Mouse (Mus musculus): ENCODE measurements at regions not wholly inside any gene's neighbourhood (a gene's known extent, or its start where the extent isn't known, plus 50 kb on each side); places are given as distances from the start of the nearest gene placed in this dataset.

GRCm38 (mm10) chr10:91300067-91300466 is 119.0 kb upstream of the Tmpo start:
- Histone ChIP-seq H3K4me3 (ENCODE audit: low read depth, low read length) (no peak overlapping the region), H3K4me1 (ENCODE audit: control insufficient read depth, insufficient read depth, low read length) (no peaks in the 10 kb centered on the region), H3K27me3 (replicated peaks; ENCODE audit: control insufficient read depth, insufficient read depth, low read length) (no peaks in the 10 kb centered on the region), H3K4me2 (ENCODE audit: low read depth, low read length) (no peak overlapping the region), H3K36me3 (ENCODE audit: control insufficient read depth, insufficient read depth, low read length) (no peaks in the 10 kb centered on the region), H3K27ac (replicated peaks; ENCODE audit: low read depth, low read length) (no peak overlapping the region), H3K9ac (ENCODE audit: low read depth, low read length) (no peak overlapping the region), H3K9me3 (ENCODE audit: control insufficient read depth, low read length) (no peaks in the 10 kb centered on the region)
- ATAC-seq (ENCODE audit: low read depth) (no peak), DNase-seq (ENCODE audit: low spot score) (peak; percentile 26)
- 47% methylated on average over 7 of the region's 7 CpGs for WGBS

GRCm38 (mm10) chr10:91297792-91298460 is 116.8 kb upstream of the Tmpo start:
- H3K36me3 ChIP-seq (ENCODE audit: control insufficient read depth, insufficient read depth, low read length): no peaks in the 10 kb centered on the region
- WGBS: 21% methylated on average over 9 of the region's 9 CpGs
- no peaks in the 10 kb centered on the region for H3K4me1 ChIP-seq (ENCODE audit: control insufficient read depth, insufficient read depth, low read length)
- no peak overlapping the region for H3K9ac ChIP-seq (ENCODE audit: low read depth, low read length)
- 0 out of 2 replicates have a peak overlapping the region, but pooled peaks have one; percentile 4 for H3K4me2 ChIP-seq (ENCODE audit: low read depth, low read length)
- DNase-seq (ENCODE audit: low spot score) (peak; percentile 86), ATAC-seq (ENCODE audit: low read depth) (peak; percentile 71; the same call in 1 of the 2 replicates)
- H3K4me3 ChIP-seq (ENCODE audit: low read depth, low read length): no peak overlapping the region
- H3K27me3 ChIP-seq (replicated peaks; ENCODE audit: control insufficient read depth, insufficient read depth, low read length): no peaks in the 10 kb centered on the region
- H3K9me3 ChIP-seq (ENCODE audit: control insufficient read depth, low read length): no peaks in the 10 kb centered on the region
- no peak overlapping the region for H3K27ac ChIP-seq (replicated peaks; ENCODE audit: low read depth, low read length)

- Histone ChIP-seq H3K4me1 (ENCODE audit: control insufficient read depth, insufficient read depth, low read length) (no peaks in the 10 kb centered on the region), H3K27ac (replicated peaks; ENCODE audit: low read depth, low read length) (no peak overlapping the region), H3K9me3 (ENCODE audit: control insufficient read depth, low read length) (no peaks in the 10 kb centered on the region), H3K36me3 (ENCODE audit: control insufficient read depth, insufficient read depth, low read length) (no peaks in the 10 kb centered on the region), H3K4me2 (ENCODE audit: low read depth, low read length) (no peak overlapping the region), H3K9ac (ENCODE audit: low read depth, low read length) (no peak overlapping the region), H3K4me3 (ENCODE audit: low read depth, low read length) (no peak overlapping the region), H3K27me3 (replicated peaks; ENCODE audit: control insufficient read depth, insufficient read depth, low read length) (no peaks in the 10 kb centered on the region)
- 76% methylated on average over 8 of the region's 8 CpGs for WGBS
- DNase-seq (ENCODE audit: low spot score) (no peak), ATAC-seq (ENCODE audit: low read depth) (no peak)
Observed at GRCm38 (mm10) chr10:91295345-91295744, 114.2 kb upstream of the Tmpo start.

- no peak for DNase-seq (ENCODE audit: low spot score)
- Histone ChIP-seq H3K4me3 (ENCODE audit: low read depth, low read length) (no peak overlapping the region), H3K4me1 (ENCODE audit: control insufficient read depth, insufficient read depth, low read length) (no peaks in the 10 kb centered on the region), H3K27ac (replicated peaks; ENCODE audit: low read depth, low read length) (no peak overlapping the region), H3K36me3 (ENCODE audit: control insufficient read depth, insufficient read depth, low read length) (no peaks in the 10 kb centered on the region), H3K9ac (ENCODE audit: low read depth, low read length) (no peak overlapping the region), H3K4me2 (ENCODE audit: low read depth, low read length) (no peak overlapping the region), H3K9me3 (ENCODE audit: control insufficient read depth, low read length) (no peaks in the 10 kb centered on the region), H3K27me3 (replicated peaks; ENCODE audit: control insufficient read depth, insufficient read depth, low read length) (no peaks in the 10 kb centered on the region)
- ATAC-seq (ENCODE audit: low read depth): no peak
- WGBS: 90% methylated on average over 6 of the region's 6 CpGs
Observed at GRCm38 (mm10) chr10:91293226-91293625, 112.1 kb upstream of the Tmpo start.

GRCm38 (mm10) chr10:91284259-91284658 is 103.1 kb upstream of the Tmpo start:
- Histone ChIP-seq H3K4me3 (ENCODE audit: low read depth, low read length) (no peak overlapping the region), H3K9ac (ENCODE audit: low read depth, low read length) (no peak overlapping the region), H3K36me3 (ENCODE audit: control insufficient read depth, insufficient read depth, low read length) (no peaks in the 10 kb centered on the region), H3K4me2 (ENCODE audit: low read depth, low read length) (no peak overlapping the region), H3K4me1 (ENCODE audit: control insufficient read depth, insufficient read depth, low read length) (no peaks in the 10 kb centered on the region), H3K27ac (replicated peaks; ENCODE audit: low read depth, low read length) (no peak overlapping the region), H3K27me3 (replicated peaks; ENCODE audit: control insufficient read depth, insufficient read depth, low read length) (no peaks in the 10 kb centered on the region), H3K9me3 (ENCODE audit: control insufficient read depth, low read length) (no peaks in the 10 kb centered on the region)
- WGBS: 93% methylated on average over 9 of the region's 9 CpGs
- ATAC-seq (ENCODE audit: low read depth): no peak
- DNase-seq (ENCODE audit: low spot score): no peak

GRCm38 (mm10) chr10:91270955-91271741 is 90.0 kb upstream of the Tmpo start:
- 0 out of 2 replicates have a peak, but pooled peaks cover 4% of the 10 kb centered on the region for H3K4me1 ChIP-seq (ENCODE audit: control insufficient read depth, insufficient read depth, low read length)
- no peaks in the 10 kb centered on the region for H3K9me3 ChIP-seq (ENCODE audit: control insufficient read depth, low read length)
- DNase-seq (ENCODE audit: low spot score): peak; percentile 80
- no peak overlapping the region for H3K4me3 ChIP-seq (ENCODE audit: low read depth, low read length)
- no peaks in the 10 kb centered on the region for H3K36me3 ChIP-seq (ENCODE audit: control insufficient read depth, insufficient read depth, low read length)
- peak overlapping the region; percentile 35 for H3K4me2 ChIP-seq (ENCODE audit: low read depth, low read length)
- no peak overlapping the region for H3K27ac ChIP-seq (replicated peaks; ENCODE audit: low read depth, low read length)
- ATAC-seq (ENCODE audit: low read depth): peak; percentile 64
- no peaks in the 10 kb centered on the region for H3K27me3 ChIP-seq (replicated peaks; ENCODE audit: control insufficient read depth, insufficient read depth, low read length)
- peak overlapping the region; percentile 26; the same call in 1 of the 2 replicates for H3K9ac ChIP-seq (ENCODE audit: low read depth, low read length)
- 14% methylated on average over 14 of the region's 14 CpGs for WGBS

GRCm38 (mm10) chr10:91270268-91270954 is 89.3 kb upstream of the Tmpo start:
- H3K4me3 ChIP-seq (ENCODE audit: low read depth, low read length): no peak overlapping the region
- ATAC-seq (ENCODE audit: low read depth): peak; percentile 88
- H3K36me3 ChIP-seq (ENCODE audit: control insufficient read depth, insufficient read depth, low read length): no peaks in the 10 kb centered on the region
- H3K4me2 ChIP-seq (ENCODE audit: low read depth, low read length): peak overlapping the region; percentile 35
- no peak overlapping the region for H3K27ac ChIP-seq (replicated peaks; ENCODE audit: low read depth, low read length)
- H3K9me3 ChIP-seq (ENCODE audit: control insufficient read depth, low read length): no peaks in the 10 kb centered on the region
- peak; percentile 87 for DNase-seq (ENCODE audit: low spot score)
- H3K27me3 ChIP-seq (replicated peaks; ENCODE audit: control insufficient read depth, insufficient read depth, low read length): no peaks in the 10 kb centered on the region
- H3K9ac ChIP-seq (ENCODE audit: low read depth, low read length): no peak overlapping the region
- H3K4me1 ChIP-seq (ENCODE audit: control insufficient read depth, insufficient read depth, low read length): 0 out of 2 replicates have a peak, but pooled peaks cover 4% of the 10 kb centered on the region
- 10% methylated on average over 13 of the region's 14 CpGs for WGBS

- H3K4me3 ChIP-seq (ENCODE audit: low read depth, low read length): no peak overlapping the region
- DNase-seq (ENCODE audit: low spot score) (no peak), ATAC-seq (ENCODE audit: low read depth) (no peak)
- no peak overlapping the region for H3K27ac ChIP-seq (replicated peaks; ENCODE audit: low read depth, low read length)
- H3K36me3 ChIP-seq (ENCODE audit: control insufficient read depth, insufficient read depth, low read length): no peaks in the 10 kb centered on the region
- H3K4me2 ChIP-seq (ENCODE audit: low read depth, low read length): no peak overlapping the region
- H3K27me3 ChIP-seq (replicated peaks; ENCODE audit: control insufficient read depth, insufficient read depth, low read length): no peaks in the 10 kb centered on the region
- 0 out of 2 replicates have a peak, but pooled peaks cover 4% of the 10 kb centered on the region for H3K4me1 ChIP-seq (ENCODE audit: control insufficient read depth, insufficient read depth, low read length)
- no peak overlapping the region for H3K9ac ChIP-seq (ENCODE audit: low read depth, low read length)
- 89% methylated on average over 6 of the region's 6 CpGs for WGBS
- H3K9me3 ChIP-seq (ENCODE audit: control insufficient read depth, low read length): no peaks in the 10 kb centered on the region
Observed at GRCm38 (mm10) chr10:91267886-91268285, 86.8 kb upstream of the Tmpo start.
